Mouse (Mus musculus): ENCODE measurements at regions not wholly inside any gene's neighbourhood (a gene's known extent, or its start where the extent isn't known, plus 50 kb on each side); places are given as distances from the start of the nearest gene placed in this dataset.
"Not testable (repeated sequence)": the region's sequence is repeated elsewhere in the genome, so short reads cannot be mapped to it uniquely, and the experiment has no call there.

- peak; percentile 28 for DNase-seq (ENCODE audit: extremely low read depth)
- no peaks in the 10 kb centered on the region for H3K27me3 ChIP-seq (replicated peaks)
- dilution Hi-C loops (cut with MboI; ENCODE audit: extremely low pct_ligation_motif_present, extremely low pct_unique_long_range_greater_than_20kb, low sequenced_read_pairs): no loop called here
- no peak overlapping the region for H3K4me3 ChIP-seq (replicated peaks in 1 of 3; ENCODE audit: low read depth in 2 of 3, low read length in 2 of 3, poor library complexity in 1 of 3)
- no peaks in the 10 kb centered on the region for H3K4me1 ChIP-seq (ENCODE audit: control insufficient read depth in 1 of 2, insufficient read depth in 2 of 2)
- TF ChIP-seq RAD21 (IDR thresholded peaks at IDR 0.05; ENCODE audit: low read depth, low read length) (peak; percentile 38), BHLHE40 (IDR thresholded peaks at IDR 0.05; ENCODE audit: low read depth, low read length) (no peak), CTCF (conservative IDR thresholded peaks at IDR 0.05 in 1 of 2, IDR thresholded peaks at IDR 0.05 in 1 of 2; ENCODE audit: low read depth in 2 of 2, low read length in 2 of 2) (peak; percentile 66 to 72), SMC3 (IDR thresholded peaks at IDR 0.05; ENCODE audit: low read depth, low read length) (peak; percentile 50), TCF12 (IDR thresholded peaks at IDR 0.05; ENCODE audit: low read depth, low read length) (no peak)
- no peaks in the 10 kb centered on the region for H3K9me3 ChIP-seq (replicated peaks; ENCODE audit: low read length)
- no peaks in the 10 kb centered on the region for H3K36me3 ChIP-seq (replicated peaks in 1 of 2; ENCODE audit: control insufficient read depth in 1 of 2, insufficient read depth in 1 of 2, low read length in 1 of 2)
- H3K27ac ChIP-seq (ENCODE audit: insufficient read depth, low read depth): no peak overlapping the region
- H3K4me2 ChIP-seq (ENCODE audit: insufficient read depth, low read depth, poor library complexity, severe bottlenecking): no peak overlapping the region
- H3K9ac ChIP-seq (ENCODE audit: insufficient read depth, low read depth): no peak overlapping the region
- in situ Hi-C loops (cut with MboI; ENCODE audit: low pct_ligation_motif_present, low pct_unique_long_range_greater_than_20kb, low sequenced_read_pairs): no loop called here
- no peaks in the 10 kb centered on the region for H3K79me2 ChIP-seq (replicated peaks; ENCODE audit: control insufficient read depth, extremely low read depth, insufficient read depth, poor library complexity, severe bottlenecking)
These were observed 80.7 kb downstream of the Mup20 start for GRCm38 (mm10) chr4:61973236-61973635.

- H3K27me3 ChIP-seq (replicated peaks): peaks cover 2% of the 10 kb centered on the region
- H3K4me2 ChIP-seq (ENCODE audit: insufficient read depth, low read depth, poor library complexity, severe bottlenecking): no peak overlapping the region
- in situ Hi-C loops (cut with MboI; ENCODE audit: low pct_ligation_motif_present, low pct_unique_long_range_greater_than_20kb, low sequenced_read_pairs): no loop called here
- H3K9me3 ChIP-seq (replicated peaks; ENCODE audit: low read length): no peaks in the 10 kb centered on the region
- no peaks in the 10 kb centered on the region for H3K79me2 ChIP-seq (replicated peaks; ENCODE audit: control insufficient read depth, extremely low read depth, insufficient read depth, poor library complexity, severe bottlenecking)
- DNase-seq (ENCODE audit: extremely low read depth): no peak
- H3K36me3 ChIP-seq (replicated peaks in 1 of 2; ENCODE audit: control insufficient read depth in 1 of 2, insufficient read depth in 1 of 2, low read length in 1 of 2): no peaks in the 10 kb centered on the region
- H3K9ac ChIP-seq (ENCODE audit: insufficient read depth, low read depth): no peak overlapping the region
- H3K27ac ChIP-seq (ENCODE audit: insufficient read depth, low read depth): no peak overlapping the region
- no peaks in the 10 kb centered on the region for H3K4me1 ChIP-seq (ENCODE audit: control insufficient read depth in 1 of 2, insufficient read depth in 2 of 2)
- TF ChIP-seq MAZ (IDR thresholded peaks at IDR 0.05; ENCODE audit: low read depth, low read length): no peak
- no peak for TF ChIP-seq CHD2 (IDR thresholded peaks at IDR 0.05; ENCODE audit: low read length)
- no peak for TF ChIP-seq ZC3H11A (IDR thresholded peaks at IDR 0.05; ENCODE audit: low read depth, low read length)
- no peak for TF ChIP-seq MEF2A (IDR thresholded peaks at IDR 0.05; ENCODE audit: borderline replicate concordance, low read depth, low read length)
- TF ChIP-seq USF2 (conservative IDR thresholded peaks at IDR 0.05; ENCODE audit: low read depth, low read length): no peak
- no peak for TF ChIP-seq POLR2A (IDR thresholded peaks at IDR 0.05; ENCODE audit: low read depth, low read length)
- no peak for TF ChIP-seq MAX (IDR thresholded peaks at IDR 0.05; ENCODE audit: low read length)
- TF ChIP-seq E2F4 (IDR thresholded peaks at IDR 0.05; ENCODE audit: insufficient replicate concordance, low read depth, low read length): no peak
- no peak for TF ChIP-seq RAD21 (IDR thresholded peaks at IDR 0.05; ENCODE audit: low read depth, low read length)
- no peak overlapping the region for H3K4me3 ChIP-seq (replicated peaks in 1 of 3; ENCODE audit: low read depth in 2 of 3, low read length in 2 of 3, poor library complexity in 1 of 3)
- dilution Hi-C loops (cut with MboI; ENCODE audit: extremely low pct_ligation_motif_present, extremely low pct_unique_long_range_greater_than_20kb, low sequenced_read_pairs): no loop called here
These were observed 84.3 kb downstream of the Mup20 start for GRCm38 (mm10) chr4:61969691-61970090.

GRCm38 (mm10) chr4:61967674-61968073 is 86.3 kb downstream of the Mup20 start:
- in situ Hi-C loops (cut with MboI; ENCODE audit: low pct_ligation_motif_present, low pct_unique_long_range_greater_than_20kb, low sequenced_read_pairs): not testable (repeated sequence)

More at GRCm38 (mm10) chr4:61967674-61968073, 86.3 kb downstream of the Mup20 start:
- H3K79me2 ChIP-seq (replicated peaks; ENCODE audit: control insufficient read depth, extremely low read depth, insufficient read depth, poor library complexity, severe bottlenecking); H3K36me3 ChIP-seq (replicated peaks in 1 of 2; ENCODE audit: control insufficient read depth in 1 of 2, insufficient read depth in 1 of 2, low read length in 1 of 2); H3K27ac ChIP-seq (ENCODE audit: insufficient read depth, low read depth); H3K9ac ChIP-seq (ENCODE audit: insufficient read depth, low read depth); H3K4me1 ChIP-seq (ENCODE audit: control insufficient read depth in 1 of 2, insufficient read depth in 2 of 2); H3K4me3 ChIP-seq (replicated peaks in 1 of 3; ENCODE audit: low read depth in 2 of 3, low read length in 2 of 3, poor library complexity in 1 of 3); DNase-seq (ENCODE audit: extremely low read depth); H3K27me3 ChIP-seq (replicated peaks); H3K4me2 ChIP-seq (ENCODE audit: insufficient read depth, low read depth, poor library complexity, severe bottlenecking); H3K9me3 ChIP-seq (replicated peaks; ENCODE audit: low read length); dilution Hi-C loops (cut with MboI; ENCODE audit: extremely low pct_ligation_motif_present, extremely low pct_unique_long_range_greater_than_20kb, low sequenced_read_pairs): not testable (repeated sequence)
